Mouse (Mus musculus): Measurements from ENCODE around the gene Gm20388. TPM values are rescaled to one million over a fixed set of nuclear protein-coding genes. Genes with fewer than 3 reads are reported as not detected.
A peak's percentile ranks its signal among the peaks of the same experiment; 100 is the strongest.

Gene Gm20388
- polyA plus RNA-seq, 1 experiment from 2014 or later: not detected

GRCm38 (mm10) chr8:124284333-124284711, 4373.7 kb downstream of the Gm20388 start:
- Histone ChIP-seq H3K4me3 (ENCODE audit: low read depth, low read length) (no peak overlapping the region), H3K9me3 (ENCODE audit: control insufficient read depth, low read length) (no peaks in the 10 kb centered on the region), H3K36me3 (ENCODE audit: control insufficient read depth, insufficient read depth, low read length) (no peaks in the 10 kb centered on the region), H3K9ac (ENCODE audit: low read length) (peak overlapping the region; percentile 20; the same call in 1 of the 2 replicates), H3K4me1 (ENCODE audit: control insufficient read depth, insufficient read depth, low read length) (peaks cover 61% of the 10 kb centered on the region), H3K27me3 (ENCODE audit: control insufficient read depth, insufficient read depth, low read length) (no peaks in the 10 kb centered on the region), H3K27ac (ENCODE audit: low read depth, low read length) (peak overlapping the region; percentile 96), H3K4me2 (no peak overlapping the region; the same call in 1 of the 2 replicates)
- DNase-seq (ENCODE audit: low spot score, missing footprints) (peak; percentile 96), ATAC-seq (ENCODE audit: low FRiP score) (peak; percentile 93)
- 5% methylated on average over 6 of the region's 6 CpGs for WGBS

- no peaks in the 10 kb centered on the region for H3K9me3 ChIP-seq (ENCODE audit: control insufficient read depth, low read length)
- no peak overlapping the region for H3K4me3 ChIP-seq (ENCODE audit: low read depth, low read length)
- peak; percentile 91 for DNase-seq (ENCODE audit: low spot score, missing footprints)
- peaks cover 61% of the 10 kb centered on the region for H3K4me1 ChIP-seq (ENCODE audit: control insufficient read depth, insufficient read depth, low read length)
- WGBS: 20% methylated on average over 9 of the region's 9 CpGs
- H3K36me3 ChIP-seq (ENCODE audit: control insufficient read depth, insufficient read depth, low read length): no peaks in the 10 kb centered on the region
- H3K4me2 ChIP-seq: peak overlapping the region; percentile 10; the same call in 1 of the 2 replicates
- peak; percentile 1 for ATAC-seq (ENCODE audit: low FRiP score)
- peak overlapping the region; percentile 96 for H3K27ac ChIP-seq (ENCODE audit: low read depth, low read length)
- H3K27me3 ChIP-seq (ENCODE audit: control insufficient read depth, insufficient read depth, low read length): no peaks in the 10 kb centered on the region
- H3K9ac ChIP-seq (ENCODE audit: low read length): peak overlapping the region; percentile 47
Measured at GRCm38 (mm10) chr8:124284984-124285576, 4374.4 kb downstream of the Gm20388 start.

GRCm38 (mm10) chr8:124286461-124287124, 4376.0 kb downstream of the Gm20388 start:
- peaks cover 56% of the 10 kb centered on the region for H3K4me1 ChIP-seq (ENCODE audit: control insufficient read depth, insufficient read depth, low read length)
- DNase-seq (ENCODE audit: low spot score, missing footprints) (peak; percentile 89), ATAC-seq (ENCODE audit: low FRiP score) (peak; percentile 22)
- H3K36me3 ChIP-seq (ENCODE audit: control insufficient read depth, insufficient read depth, low read length): no peaks in the 10 kb centered on the region
- WGBS: 61% methylated on average over 4 of the region's 4 CpGs
- H3K4me2 ChIP-seq: no peak overlapping the region
- H3K27ac ChIP-seq (ENCODE audit: low read depth, low read length): peak overlapping the region; percentile 96
- no peak overlapping the region for H3K4me3 ChIP-seq (ENCODE audit: low read depth, low read length)
- no peaks in the 10 kb centered on the region for H3K27me3 ChIP-seq (ENCODE audit: control insufficient read depth, insufficient read depth, low read length)
- no peaks in the 10 kb centered on the region for H3K9me3 ChIP-seq (ENCODE audit: control insufficient read depth, low read length)
- peak overlapping the region; percentile 41; the same call in 1 of the 2 replicates for H3K9ac ChIP-seq (ENCODE audit: low read length)

DNA sequence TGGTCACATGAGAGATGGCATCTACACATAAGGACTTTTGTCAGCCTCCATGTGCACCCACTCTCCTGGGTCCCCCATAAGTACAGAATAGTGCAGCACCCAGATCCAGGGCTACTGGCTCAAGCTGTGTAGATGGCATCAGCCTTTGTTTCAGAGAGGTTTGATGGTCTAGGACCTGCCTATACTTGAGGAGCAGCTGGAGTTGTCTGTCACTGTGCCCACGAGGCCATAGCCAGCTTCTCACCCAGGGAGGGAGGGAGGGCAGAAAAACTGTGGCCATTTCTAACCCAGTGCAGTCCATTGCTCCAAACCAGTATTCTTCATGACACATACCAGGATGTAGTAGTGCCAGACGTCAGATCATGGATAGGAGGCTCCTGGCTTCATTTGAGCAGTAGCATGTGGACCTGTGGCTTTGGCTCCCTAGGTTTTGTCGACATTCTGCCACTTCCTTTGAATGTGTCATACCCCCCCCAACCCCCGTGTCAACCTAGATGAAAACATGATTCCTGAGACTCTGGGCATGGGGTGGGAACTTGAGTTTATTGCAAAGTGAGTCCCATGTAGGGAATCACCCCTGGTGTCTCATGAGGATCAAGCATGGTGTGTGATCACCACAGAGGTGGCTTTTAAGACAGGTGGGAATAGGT, 4377.7 kb downstream of the Gm20388 start:
- Histone ChIP-seq H3K36me3 (ENCODE audit: control insufficient read depth, insufficient read depth, low read length) (no peaks in the 10 kb centered on the region), H3K4me1 (ENCODE audit: control insufficient read depth, insufficient read depth, low read length) (peaks cover 40% of the 10 kb centered on the region), H3K4me2 (no peak overlapping the region), H3K9me3 (ENCODE audit: control insufficient read depth, low read length) (no peaks in the 10 kb centered on the region), H3K27ac (ENCODE audit: low read depth, low read length) (no peak overlapping the region), H3K4me3 (ENCODE audit: low read depth, low read length) (no peak overlapping the region), H3K27me3 (ENCODE audit: control insufficient read depth, insufficient read depth, low read length) (no peaks in the 10 kb centered on the region), H3K9ac (ENCODE audit: low read length) (no peak overlapping the region)
- ATAC-seq (ENCODE audit: low FRiP score) (no peak), DNase-seq (ENCODE audit: low spot score, missing footprints) (no peak)
- whole genome bisulfite sequencing: 93% methylated on average over 4 of the region's 4 CpGs

DNA sequence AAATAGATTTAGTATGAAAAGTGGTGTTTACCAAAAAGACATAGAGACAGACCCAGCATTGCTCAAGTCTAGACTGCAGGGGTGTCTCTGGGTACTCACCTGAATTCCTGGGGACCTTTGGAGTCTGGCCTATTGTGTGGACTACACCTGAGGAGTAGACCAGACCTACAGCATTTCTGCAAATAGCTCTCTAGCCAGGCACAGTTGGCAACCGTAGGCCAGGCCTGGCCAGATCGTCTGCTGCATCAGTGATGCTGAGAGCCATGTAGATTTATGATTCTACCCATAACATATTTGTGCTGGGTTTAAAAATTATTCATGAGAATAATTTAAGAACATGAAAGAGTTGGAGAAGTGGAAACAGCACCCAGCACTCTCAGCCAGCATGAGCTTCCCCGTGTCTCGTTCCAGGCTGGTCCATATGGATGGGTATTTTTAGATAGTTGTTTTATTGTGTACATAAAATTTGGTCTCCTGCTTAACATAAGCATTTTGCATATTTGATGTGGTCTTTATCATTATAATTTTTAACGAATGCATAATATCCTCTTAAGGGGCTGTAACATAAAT, 4378.9 kb downstream of the Gm20388 start:
- Histone ChIP-seq H3K4me1 (ENCODE audit: control insufficient read depth, insufficient read depth, low read length) (peaks cover 29% of the 10 kb centered on the region), H3K36me3 (ENCODE audit: control insufficient read depth, insufficient read depth, low read length) (no peaks in the 10 kb centered on the region), H3K27ac (ENCODE audit: low read depth, low read length) (no peak overlapping the region), H3K4me3 (ENCODE audit: low read depth, low read length) (no peak overlapping the region), H3K9ac (ENCODE audit: low read length) (no peak overlapping the region), H3K27me3 (ENCODE audit: control insufficient read depth, insufficient read depth, low read length) (no peaks in the 10 kb centered on the region), H3K9me3 (ENCODE audit: control insufficient read depth, low read length) (no peaks in the 10 kb centered on the region), H3K4me2 (no peak overlapping the region)
- WGBS: 89% methylated on average over 5 of the region's 5 CpGs
- DNase-seq (ENCODE audit: low spot score, missing footprints): no peak
- ATAC-seq (ENCODE audit: low FRiP score): no peak

- no peak for DNase-seq (ENCODE audit: low spot score, missing footprints)
Measured at GRCm38 (mm10) chr8:124290911-124291691, 4380.5 kb downstream of the Gm20388 start.

GRCm38 (mm10) chr8:124291693-124292092, 4381.1 kb downstream of the Gm20388 start:
- no peak overlapping the region for H3K4me3 ChIP-seq (ENCODE audit: low read depth, low read length)
- no peak overlapping the region for H3K9ac ChIP-seq (ENCODE audit: low read length)
- no peak overlapping the region for H3K4me2 ChIP-seq
- H3K27me3 ChIP-seq (ENCODE audit: control insufficient read depth, insufficient read depth, low read length): no peaks in the 10 kb centered on the region
- 90% methylated on average over 5 of the region's 5 CpGs for WGBS
- no peak overlapping the region for H3K27ac ChIP-seq (ENCODE audit: low read depth, low read length)
- H3K4me1 ChIP-seq (ENCODE audit: control insufficient read depth, insufficient read depth, low read length): peaks cover 11% of the 10 kb centered on the region
- H3K9me3 ChIP-seq (ENCODE audit: control insufficient read depth, low read length): no peaks in the 10 kb centered on the region
- no peaks in the 10 kb centered on the region for H3K36me3 ChIP-seq (ENCODE audit: control insufficient read depth, insufficient read depth, low read length)
- no peak for ATAC-seq (ENCODE audit: low FRiP score)
- DNase-seq (ENCODE audit: low spot score, missing footprints): no peak

More at GRCm38 (mm10) chr8:124290911-124291691, 4380.5 kb downstream of the Gm20388 start:
- H3K4me1 ChIP-seq (ENCODE audit: control insufficient read depth, insufficient read depth, low read length): peaks cover 17% of the 10 kb centered on the region
- no peaks in the 10 kb centered on the region for H3K27me3 ChIP-seq (ENCODE audit: control insufficient read depth, insufficient read depth, low read length)
- no peaks in the 10 kb centered on the region for H3K9me3 ChIP-seq (ENCODE audit: control insufficient read depth, low read length)
- 95% methylated on average over 9 of the region's 9 CpGs for WGBS
- ATAC-seq (ENCODE audit: low FRiP score): no peak
- H3K4me2 ChIP-seq: no peak overlapping the region
- H3K36me3 ChIP-seq (ENCODE audit: control insufficient read depth, insufficient read depth, low read length): no peaks in the 10 kb centered on the region
- no peak overlapping the region for H3K4me3 ChIP-seq (ENCODE audit: low read depth, low read length)
- no peak overlapping the region for H3K27ac ChIP-seq (ENCODE audit: low read depth, low read length)
- H3K9ac ChIP-seq (ENCODE audit: low read length): no peak overlapping the region

GRCm38 (mm10) chr8:124292965-124293364, 4382.3 kb downstream of the Gm20388 start:
- H3K27me3 ChIP-seq (ENCODE audit: control insufficient read depth, insufficient read depth, low read length): no peaks in the 10 kb centered on the region
- H3K36me3 ChIP-seq (ENCODE audit: control insufficient read depth, insufficient read depth, low read length): no peaks in the 10 kb centered on the region; the same call in 1 of the 2 replicates
- H3K9me3 ChIP-seq (ENCODE audit: control insufficient read depth, low read length): no peaks in the 10 kb centered on the region
- H3K4me3 ChIP-seq (ENCODE audit: low read depth, low read length): no peak overlapping the region
- WGBS: 85% methylated on average over 9 of the region's 9 CpGs
- no peak for DNase-seq (ENCODE audit: low spot score, missing footprints)
- H3K4me2 ChIP-seq: no peak overlapping the region
- no peak overlapping the region for H3K9ac ChIP-seq (ENCODE audit: low read length)
- ATAC-seq (ENCODE audit: low FRiP score): no peak
- peaks cover 5% of the 10 kb centered on the region; the same call in 1 of the 2 replicates for H3K4me1 ChIP-seq (ENCODE audit: control insufficient read depth, insufficient read depth, low read length)
- no peak overlapping the region for H3K27ac ChIP-seq (ENCODE audit: low read depth, low read length)

Data from midbrain, embryonic 11.5 days (tissue).